Mouse (Mus musculus) adrenal gland, adult 8-10 months (tissue): ENCODE measurements around the gene Sdsl. TPM values are rescaled to one million over a fixed set of nuclear protein-coding genes. Genes with fewer than 3 reads are reported as not detected.
"Not testable (repeated sequence)": the region's sequence is repeated elsewhere in the genome, so short reads cannot be mapped to it uniquely, and the experiment has no call there.

ENCODE experiments used
- DNase-seq: peaks from one replicate; pipeline ENCODE4 v3.0.0; 2022
- total RNA-seq, 4 experiments: library from RNA; stranded (reverse); gene quantifications; 2 replicates each; pipeline ENCODE4 v1.2.4; 2022

Sdsl gene
- total RNA-seq, result 100 to 1,000 TPM in 3 of 4 experiments, 10 to 100 TPM in 1; 96.5 to 107 (median 105) TPM

DNA sequence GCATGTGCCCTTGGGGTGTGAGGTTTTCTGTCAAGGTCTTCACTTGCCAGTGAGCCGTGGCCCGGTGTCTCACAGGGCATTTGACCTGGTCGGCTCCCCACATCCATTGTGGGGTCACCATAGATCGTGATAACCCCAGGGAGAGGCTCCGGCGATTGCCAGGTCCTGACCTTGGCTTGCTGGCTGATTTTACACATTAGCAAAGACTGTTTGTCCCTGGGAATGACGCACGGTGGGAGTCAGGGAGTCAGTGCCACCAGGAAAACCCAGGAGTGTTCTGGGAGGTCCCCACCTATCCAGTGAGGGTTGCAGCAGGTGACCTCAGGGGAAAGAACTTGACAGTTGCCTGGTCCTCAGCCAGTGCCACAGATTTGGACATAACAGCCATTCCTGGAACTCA, at the start of gene Sdsl:
TSS of gene Sdsl (minus strand) at position 41 of the 400 bp plus-strand sequence.
- DNase-seq, result no peak

DNA sequence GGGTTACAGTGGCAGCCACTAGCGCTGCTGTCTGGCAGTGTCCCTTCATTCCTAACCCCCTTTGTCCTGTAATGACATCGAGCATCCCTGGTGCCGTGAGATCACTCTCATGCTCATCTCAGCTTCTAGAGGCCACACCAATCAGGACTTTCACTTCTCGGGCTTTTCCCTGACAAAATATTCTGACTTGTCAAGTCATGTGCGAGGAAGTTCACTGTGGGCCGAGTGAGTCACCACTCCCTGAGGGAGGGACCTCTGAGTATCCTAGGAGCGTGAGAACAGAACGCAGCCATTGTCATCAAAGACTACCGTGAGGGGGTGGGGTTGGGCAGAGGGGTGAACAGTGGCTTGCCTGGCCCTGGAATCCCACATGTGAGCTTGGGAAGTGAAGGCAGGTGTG, 44.9 kb upstream of the Sdsl start:
- peak; percentile 50 for DNase-seq

DNA sequence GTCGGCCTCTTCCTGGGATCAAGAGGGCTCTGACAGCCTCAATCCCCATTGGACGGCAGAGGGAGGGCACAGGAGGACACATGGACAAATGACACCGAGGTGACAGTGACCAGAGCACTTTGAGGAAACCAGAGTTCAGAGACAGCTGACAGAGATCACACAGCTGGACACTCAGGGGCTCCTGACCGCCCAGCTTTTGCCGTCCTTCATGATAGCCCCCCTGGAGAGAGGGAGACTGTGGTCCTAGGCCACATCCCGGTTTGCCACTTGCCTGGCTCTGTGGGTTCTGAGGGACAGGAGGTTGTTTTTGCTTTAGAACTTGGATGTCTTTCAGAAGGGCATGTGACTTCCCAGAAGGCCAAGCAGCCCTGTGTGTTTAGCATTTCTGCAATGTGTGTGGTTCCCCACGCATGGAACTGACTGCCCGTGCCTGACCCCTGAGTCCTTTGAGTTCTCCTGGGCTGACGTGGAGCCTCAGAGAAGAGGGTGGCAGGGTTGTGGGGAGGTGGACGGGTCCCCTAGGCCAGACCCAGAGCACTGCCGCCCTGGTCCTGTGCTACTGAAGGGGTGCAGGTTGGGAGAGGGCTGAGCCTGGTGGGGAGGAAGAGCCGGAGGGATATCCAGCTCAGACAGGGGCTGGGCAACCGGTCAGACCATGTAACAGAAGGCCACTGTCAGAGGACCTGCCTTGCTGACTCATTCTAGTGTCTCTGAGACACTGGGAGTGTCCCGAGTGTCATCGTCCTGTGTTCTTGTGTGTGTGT, 43.8 kb upstream of the Sdsl start:
- DNase-seq, result peak; percentile 53

DNA sequence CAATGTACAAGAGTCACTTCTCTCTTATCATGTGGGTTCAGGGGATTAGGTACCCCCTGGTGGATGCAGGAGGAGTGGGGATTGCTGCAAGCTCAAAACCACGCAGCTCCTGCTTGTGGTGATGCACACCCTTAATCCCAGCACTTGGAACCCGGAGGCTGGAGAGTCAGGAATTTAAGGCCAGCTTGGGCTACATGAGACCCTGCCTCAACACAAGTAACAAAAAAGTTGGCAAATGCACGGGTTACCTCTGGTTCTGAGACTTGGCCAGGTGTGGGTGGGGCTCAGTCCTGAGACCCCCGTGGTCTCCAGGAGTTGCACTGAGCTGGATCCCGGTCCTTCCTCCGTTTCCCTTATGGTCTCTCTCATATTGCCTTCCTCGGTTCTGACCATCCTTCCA, 42.8 kb upstream of the Sdsl start:
- DNase-seq, result no peak

DNA sequence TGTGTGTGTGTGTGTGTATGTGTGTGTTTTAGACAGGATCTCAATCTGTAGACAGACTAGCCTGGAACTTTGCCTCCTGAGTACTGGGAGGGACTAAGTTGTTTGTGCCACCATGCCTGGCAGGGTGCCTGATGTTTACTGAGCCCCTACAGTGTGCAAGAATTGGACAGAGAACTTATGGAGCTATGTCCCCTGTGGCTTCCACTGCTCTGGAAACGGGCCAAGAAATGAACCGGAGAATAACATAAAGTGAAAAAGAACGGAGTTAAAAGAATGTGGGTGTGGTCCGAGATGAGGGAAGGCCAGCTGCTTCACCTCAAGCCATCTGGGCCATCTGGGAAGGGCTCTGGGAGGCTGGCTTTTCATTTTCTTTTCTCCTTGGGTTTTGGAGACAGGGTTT, 42.1 kb upstream of the Sdsl start:
- DNase-seq, result no peak

DNA sequence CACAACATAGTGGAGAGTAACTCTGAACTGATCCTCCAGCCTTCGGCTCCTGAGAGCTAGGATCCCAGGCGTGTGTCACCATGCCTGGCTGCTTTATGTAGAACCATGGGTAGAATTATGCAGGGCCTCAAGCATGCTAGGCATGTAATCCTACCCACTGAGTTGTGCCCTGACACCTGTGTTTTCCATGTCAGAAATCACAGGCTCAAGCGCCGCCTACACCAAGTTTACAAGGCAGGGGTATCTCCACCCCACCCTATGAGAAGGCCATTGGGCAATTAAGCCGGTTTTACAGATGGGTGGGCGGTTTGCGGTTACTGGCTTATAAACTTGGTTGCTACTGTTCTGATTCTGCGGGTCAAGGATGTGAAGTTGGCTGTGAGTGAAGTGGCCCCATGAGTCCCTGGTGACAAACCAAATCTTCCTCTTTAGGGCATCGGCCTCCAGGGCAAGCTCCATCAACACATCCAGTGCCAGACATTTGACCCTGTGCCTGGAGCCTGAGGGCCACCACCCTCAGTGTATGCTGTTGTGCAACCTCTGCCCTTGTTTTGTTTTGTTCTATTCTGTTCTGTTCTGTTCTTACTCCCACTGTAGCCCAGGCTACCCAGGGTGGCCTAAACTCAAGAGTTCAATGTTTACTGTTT, 41.5 kb upstream of the Sdsl start:
- DNase-seq, result peak; percentile 79

DNA sequence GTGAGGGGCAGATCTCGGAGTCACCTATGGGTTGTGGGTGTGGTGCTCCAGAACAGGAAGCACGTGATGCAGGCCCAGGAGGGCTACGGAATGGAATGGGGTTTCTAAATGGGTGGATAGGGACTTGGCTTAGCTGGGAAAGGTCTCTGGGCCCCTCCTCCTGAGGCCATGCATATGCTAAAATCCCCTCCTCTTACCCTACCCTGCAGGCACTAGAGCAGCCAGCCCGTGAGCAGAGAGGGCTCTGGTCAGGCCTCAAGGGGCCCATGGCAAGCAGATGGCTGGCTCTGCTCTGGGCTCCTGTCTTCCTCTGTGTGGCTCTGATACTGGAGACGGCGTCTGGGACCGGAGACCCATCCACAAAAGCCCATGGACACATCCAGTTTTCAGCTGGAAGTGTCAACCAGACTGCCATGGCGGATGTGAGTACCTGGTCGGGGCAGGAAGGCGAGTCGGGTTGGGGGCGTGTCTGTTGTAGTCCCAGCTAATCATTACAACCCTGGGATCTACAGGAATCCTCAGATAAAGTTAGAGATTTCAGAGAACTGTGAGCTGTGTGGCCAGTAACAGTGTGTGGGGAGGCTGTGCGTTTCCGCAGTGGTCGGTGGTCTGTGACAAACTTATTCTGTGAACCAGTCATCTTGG, 40.4 kb upstream of the Sdsl start:
- DNase-seq, result no peak

DNA sequence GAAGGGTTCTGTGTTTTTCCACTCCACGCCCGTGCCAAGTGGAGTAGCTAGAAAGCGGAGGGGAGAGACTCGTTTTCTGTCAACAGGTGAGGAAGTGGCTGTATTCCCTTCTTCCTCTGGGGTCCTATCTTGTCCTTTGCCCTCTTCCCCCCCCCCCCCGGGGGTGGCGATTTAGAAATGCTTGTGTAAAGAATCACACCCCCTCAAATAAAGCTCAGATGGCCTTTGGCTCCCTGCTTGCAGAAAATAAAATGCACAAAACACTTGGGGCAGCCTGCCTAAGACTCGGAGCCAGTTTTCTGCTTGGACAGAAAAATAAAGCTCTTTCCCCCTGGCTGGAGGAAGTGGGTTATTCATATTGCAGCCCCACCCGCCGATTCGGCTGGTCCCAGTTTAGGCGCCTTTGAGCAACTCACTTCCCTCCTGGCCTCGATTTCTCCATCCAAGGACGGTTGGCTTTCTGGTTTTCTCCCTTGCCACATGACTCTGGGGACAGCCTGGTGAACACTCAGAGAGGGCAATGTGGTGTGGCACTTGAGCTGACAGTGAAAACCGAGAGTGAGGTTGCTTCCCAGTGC, 39.1 kb upstream of the Sdsl start:
- DNase-seq, result peak; percentile 73

DNA sequence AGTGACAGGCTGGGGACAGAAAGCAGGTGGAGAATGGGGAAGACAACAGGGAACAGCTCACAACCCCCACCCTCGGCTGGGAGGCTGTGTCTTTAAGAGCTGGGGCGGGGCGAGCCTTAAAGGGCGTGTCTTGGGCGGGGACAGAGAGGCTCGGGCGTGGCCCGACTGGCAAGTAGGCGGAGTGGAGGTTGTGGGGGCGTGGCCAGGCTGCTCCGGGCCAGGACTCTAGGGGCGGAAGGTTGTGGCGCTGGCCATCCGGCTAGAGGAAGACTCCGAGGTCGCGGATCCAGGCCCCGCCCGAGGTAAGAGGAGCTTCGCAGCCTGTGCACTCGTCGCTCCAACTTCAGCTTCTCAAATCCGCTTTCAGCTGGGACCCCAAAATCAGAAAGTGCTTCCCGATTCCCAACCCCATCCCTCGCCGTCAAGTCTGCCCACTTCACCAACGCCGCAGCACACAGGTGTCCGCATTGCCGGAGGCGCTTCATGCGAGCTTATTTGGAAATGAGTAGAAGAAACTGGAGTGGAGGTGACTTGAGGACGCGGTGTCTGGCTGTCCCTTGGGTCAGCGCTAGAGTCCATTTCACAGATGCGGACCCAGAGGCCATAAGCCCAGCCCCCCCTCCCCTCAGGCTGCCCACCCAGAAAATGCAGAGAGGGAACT, 38.5 kb upstream of the Sdsl start, which contains the start of gene Slc8b1:
TSS of gene Slc8b1 (plus strand) at position 187 of the 661 bp plus-strand sequence.
- DNase-seq, result peak; percentile 96

DNA sequence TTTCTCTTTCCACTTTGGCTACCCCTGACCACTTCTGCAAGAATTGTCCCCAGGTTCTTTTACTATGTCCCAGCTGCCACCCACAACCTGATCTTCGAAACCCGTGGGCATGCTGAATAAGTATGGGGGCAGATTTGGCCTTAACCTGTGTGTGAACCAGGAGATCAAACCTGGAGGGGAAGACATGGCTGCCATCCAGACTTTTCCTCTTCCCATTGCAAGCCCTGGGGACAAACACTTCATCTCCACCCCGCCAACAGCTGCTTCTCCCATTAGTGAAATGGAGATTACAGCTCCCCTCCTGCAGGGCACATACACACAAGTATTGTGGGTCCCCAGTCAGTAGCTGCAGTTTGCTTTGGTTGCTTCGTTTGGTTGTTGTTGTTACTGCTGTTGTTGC, 34.7 kb upstream of the Sdsl start:
- no peak for DNase-seq

DNA sequence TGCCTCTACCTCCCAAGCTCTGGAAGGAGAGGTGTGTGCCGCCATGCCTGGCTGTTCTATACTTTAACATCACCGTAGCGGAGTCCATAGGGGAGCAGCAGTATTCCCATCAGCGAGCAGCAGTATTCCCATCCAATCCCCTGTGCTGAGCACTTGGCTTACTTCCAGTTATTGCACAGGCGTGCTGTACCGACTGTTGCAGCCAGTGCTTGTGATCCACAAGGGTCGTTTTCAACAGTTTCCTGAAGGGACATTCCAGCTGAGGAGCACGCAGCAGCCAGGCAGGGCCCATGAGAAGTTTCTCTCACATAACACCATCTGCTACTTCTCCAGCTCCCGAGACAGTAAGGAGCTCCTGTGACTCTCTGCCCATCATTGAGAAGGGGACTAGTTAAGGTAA, 33.9 kb upstream of the Sdsl start:
- DNase-seq, result no peak

DNA sequence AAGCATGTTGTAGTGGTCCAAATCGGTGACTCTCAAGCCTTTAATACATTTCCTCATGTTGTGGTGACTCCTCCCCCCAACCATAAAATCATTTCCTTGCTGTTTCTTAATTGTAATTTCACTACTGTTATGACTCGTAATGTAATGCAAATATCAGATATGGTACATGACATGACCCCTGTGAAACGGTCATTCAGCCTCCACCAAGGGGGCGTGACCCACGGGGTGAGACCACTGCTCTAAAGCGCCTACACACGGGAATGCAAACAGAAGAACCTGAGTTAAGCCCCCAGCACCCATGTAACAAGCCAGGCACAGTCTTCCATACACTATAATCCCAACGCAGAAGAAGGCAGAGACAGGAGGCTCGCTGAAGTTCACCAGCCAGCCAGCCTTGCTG, 33.2 kb upstream of the Sdsl start:
- no peak for DNase-seq

DNA sequence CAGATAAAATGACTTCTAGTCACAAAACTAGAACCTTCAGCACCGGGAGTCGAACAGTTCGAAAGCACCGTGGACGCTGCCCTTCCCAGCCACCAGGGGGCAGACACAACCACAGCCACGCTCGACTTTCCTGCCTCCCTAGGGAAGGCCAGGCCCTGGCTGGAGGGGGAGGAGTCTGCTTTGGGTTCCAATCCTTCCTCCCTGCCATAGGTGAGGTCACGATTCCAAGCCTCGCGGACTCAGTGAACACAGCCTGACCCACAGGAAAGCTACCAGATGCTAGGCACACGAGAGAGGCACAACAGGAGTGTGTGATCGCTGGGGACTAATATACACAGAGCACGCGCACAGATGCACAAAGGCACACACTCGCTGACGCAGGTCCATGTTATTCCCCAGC, 32.8 kb upstream of the Sdsl start:
- DNase-seq, result peak; percentile 75

DNA sequence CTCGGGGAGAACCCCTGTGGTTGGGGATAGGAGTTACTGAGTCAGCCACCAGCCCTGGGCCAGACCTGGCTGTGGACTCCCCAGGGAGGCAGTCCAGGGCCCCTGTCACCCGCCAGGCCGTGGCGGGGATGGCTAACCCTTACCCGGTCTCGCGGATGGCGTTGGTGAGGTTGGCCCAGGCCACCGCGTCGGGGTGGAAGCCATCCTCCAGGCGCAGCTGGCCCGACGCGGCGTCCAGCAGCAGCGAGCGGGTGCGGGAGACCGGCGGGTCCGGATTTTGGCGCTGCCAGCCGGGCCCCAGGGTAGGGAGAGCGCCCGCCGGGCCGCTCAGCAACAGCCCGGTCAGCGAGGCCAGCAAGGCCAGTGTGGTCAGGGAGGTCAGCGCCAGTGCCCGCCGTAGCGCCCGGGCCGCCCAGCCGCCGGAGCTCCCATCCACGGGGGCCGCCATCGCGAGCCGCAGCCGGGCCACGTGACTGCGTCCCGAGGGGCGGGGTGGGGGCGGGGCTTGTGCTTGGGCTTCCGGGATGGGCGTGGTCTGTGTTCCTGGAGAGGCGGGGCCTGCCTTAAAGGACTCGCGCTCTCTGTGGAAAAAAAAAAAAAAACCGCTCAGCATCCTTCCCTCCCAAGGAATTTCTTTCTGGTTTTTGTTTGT, 30.7 kb upstream of the Sdsl start, which contains the start of gene Plbd2:
TSS of gene Plbd2 (minus strand) at position 482 of the 652 bp plus-strand sequence.
- peak; percentile 59 for DNase-seq

DNA sequence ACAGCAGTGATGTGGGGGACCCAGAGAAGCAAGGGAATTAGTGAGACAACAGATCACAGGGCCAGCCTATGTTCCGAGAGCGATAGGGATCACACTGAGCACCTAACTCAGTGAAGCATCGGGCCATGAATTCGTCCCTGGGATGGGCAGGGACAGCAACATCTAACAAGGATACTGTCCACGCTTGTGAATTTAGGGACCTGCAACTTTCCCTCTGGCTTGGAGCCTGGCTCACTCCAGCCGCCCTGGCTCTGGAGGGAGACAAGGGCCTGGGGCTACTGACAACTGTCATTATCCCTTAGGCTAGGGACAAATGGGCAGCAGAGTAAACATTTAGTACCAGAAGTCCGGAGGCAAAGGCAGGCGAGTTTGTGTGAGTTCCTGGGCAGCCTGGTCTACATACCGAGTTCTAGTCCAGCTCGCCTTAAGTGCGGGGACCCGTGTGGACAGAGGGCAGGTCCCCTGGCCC, 30.1 kb upstream of the Sdsl start:
- no peak for DNase-seq

DNA sequence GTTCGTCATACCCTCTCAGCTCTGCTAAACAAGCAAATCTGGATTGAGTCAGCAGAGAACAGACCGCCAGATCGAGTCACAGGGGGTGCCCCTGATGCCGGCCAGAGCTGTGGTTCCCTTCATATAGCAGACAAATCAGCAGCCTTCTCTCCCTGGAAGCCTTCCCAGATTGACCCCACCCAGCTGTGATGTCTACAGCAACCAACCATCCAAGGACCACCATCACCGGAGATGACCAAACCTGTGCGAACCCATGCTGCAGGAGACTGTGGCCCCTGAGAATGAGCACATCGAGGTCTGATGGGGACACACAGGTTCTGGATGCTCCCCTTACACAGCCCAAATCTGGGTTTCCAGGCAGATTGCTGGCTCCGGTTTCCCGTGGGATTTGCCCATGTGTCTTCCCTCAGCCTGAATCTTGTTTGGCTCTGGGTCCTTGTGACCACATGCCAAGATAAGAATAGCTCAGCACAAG, 29.6 kb upstream of the Sdsl start:
- DNase-seq, result no peak

DNA sequence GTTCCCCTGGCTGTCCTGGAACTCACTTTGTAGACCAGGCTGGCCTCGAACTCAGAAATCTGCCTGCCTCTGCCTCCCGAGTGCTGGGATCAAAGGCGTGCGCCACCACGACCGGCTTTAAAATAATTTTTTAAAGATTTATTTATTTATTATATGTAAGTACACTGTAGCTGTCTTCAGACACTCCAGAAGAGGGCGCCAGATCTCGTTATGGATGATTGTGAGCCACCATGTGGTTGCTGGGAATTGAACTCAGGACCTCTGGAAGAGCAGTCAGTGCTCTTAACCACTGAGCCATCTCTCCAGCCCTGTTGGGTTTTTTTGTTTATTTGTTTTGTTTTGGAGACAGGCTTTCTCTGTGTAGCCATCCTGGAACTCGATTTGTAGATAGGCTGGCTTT, 28.0 kb upstream of the Sdsl start:
- not testable (repeated sequence) for DNase-seq

DNA sequence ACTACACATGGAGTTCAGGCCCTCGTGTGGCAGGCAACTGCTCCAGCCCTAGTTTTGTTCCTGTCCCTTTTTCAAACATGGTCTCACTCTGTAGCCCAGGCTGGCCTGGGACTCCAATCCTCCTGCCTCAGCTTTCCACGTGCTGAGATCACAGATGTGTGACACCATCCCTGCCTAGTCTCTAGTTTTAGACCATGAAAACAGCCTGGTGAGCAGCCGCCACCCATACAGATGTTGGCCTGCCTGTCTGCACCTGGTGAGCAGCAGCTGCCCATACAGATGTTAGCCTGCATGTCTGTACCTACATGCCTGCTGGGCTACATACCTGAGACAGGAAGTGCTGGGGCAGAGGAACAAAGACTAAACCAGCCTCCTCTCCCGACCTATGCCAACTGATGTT, 26.6 kb upstream of the Sdsl start:
- DNase-seq, result no peak

DNA sequence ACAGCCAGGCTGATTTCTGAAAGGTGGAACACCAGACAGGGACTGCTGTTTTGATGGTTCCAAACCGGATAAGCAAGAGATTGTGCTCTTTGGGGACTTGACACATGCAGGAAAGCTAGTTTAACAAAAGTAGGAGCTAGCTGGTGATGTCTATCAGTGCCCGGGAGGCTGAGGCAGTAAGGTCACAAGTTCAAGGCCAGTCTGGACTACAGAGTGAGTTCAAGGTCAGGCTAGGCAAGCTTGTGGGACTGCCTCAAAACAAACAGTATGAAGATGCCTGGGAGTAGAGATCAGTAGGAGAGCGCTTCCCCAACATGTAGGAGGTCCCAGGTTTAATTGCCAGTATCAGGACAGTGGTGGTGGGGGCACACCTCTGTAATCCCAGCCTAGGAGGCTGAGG, 24.5 kb upstream of the Sdsl start:
- no peak for DNase-seq

DNA sequence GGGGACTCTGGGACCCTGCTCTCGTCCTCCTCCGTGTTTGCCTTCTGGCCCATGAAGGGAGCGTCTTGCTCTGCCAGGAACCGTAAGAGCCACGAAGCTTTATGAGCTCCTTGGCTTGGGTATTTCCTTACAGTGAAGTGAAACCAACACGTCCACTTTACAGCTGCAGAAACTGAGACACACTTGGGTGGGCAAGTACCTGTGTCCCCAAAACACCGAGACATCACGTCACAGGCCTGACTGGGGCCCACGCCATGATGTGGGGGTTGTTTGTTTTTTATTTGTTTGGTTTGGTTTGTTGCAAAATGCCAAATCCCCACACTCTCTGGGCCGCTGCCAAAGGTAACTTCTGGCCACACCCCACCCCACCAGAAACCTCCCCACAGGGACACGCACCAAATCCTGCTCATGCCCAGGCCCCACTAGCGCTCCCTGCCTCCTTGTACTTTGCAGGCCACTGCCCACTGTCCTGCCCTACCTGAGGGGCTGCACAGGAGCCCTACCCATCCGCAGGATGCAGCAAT, 23.2 kb upstream of the Sdsl start:
- DNase-seq, result no peak

DNA sequence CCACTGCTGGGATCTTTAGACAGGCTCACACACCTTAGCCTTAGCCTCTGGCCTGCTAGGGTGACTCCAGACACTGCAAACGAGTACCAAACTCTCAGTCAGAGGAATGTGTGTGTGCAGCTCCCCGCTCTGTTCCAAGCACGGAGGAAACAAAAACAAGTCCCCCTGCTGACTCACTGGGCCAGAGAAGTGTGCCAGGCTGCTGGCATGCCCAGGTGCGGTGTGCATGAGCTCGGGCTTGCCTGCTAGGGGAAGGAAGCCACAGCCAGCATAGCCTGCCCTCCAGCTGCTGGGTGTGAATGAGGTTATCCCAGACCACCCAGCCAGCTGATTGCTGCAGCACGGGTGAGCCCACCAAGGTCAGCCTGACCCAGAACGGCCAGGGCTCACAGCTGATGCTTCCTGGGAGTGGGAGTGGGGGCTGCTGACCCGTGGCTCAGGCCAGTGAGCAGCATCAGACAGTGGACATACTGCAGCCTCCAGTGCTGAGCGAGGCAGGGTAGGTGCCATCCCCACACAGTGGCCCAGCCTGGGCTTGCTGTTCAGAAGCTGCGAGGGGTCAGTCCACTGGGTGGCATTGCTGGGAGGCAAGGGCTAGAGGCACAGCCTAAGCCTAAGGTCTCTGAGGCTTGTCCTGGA, 22.6 kb upstream of the Sdsl start:
- no peak for DNase-seq
